Mouse (Mus musculus): ENCODE data around the gene Klk5.

Gene Klk5

GRCm38 (mm10) chr7:43841701-43842100 is at the start of gene Klk5:
Gene Klk5, plus strand, starts transcription at chr7:43841971.
- no peak for DNase-seq (ENCODE audit: low read depth, low spot score)

- DNase-seq (ENCODE audit: low read depth, low spot score), result no peak
Observed at GRCm38 (mm10) chr7:43796355-43796754, 45.4 kb upstream of the Klk5 start.

- DNase-seq (ENCODE audit: low read depth, low spot score), result peak; percentile 82
Observed at GRCm38 (mm10) chr7:43797333-43797769, 44.4 kb upstream of the Klk5 start, which contains the start of gene Klk8. Gene Klk8, plus strand, starts transcription at chr7:43797577.

GRCm38 (mm10) chr7:43797844-43798462 is 43.8 kb upstream of the Klk5 start:
- peak; percentile 70 for DNase-seq (ENCODE audit: low read depth, low spot score)

GRCm38 (mm10) chr7:43799876-43800275 is 41.9 kb upstream of the Klk5 start:
- DNase-seq (ENCODE audit: low read depth, low spot score), result no peak

GRCm38 (mm10) chr7:43810994-43811393 is 30.8 kb upstream of the Klk5 start, which contains the start of gene Klk7:
Gene Klk7, plus strand, starts transcription at chr7:43811294.
- DNase-seq (ENCODE audit: low read depth, low spot score), result no peak

GRCm38 (mm10) chr7:43815211-43815610 is 26.6 kb upstream of the Klk5 start:
- no peak for DNase-seq (ENCODE audit: low read depth, low spot score)

GRCm38 (mm10) chr7:43816746-43817145 is 25.0 kb upstream of the Klk5 start:
- no peak for DNase-seq (ENCODE audit: low read depth, low spot score)

GRCm38 (mm10) chr7:43821581-43821980 is 20.2 kb upstream of the Klk5 start:
- no peak for DNase-seq (ENCODE audit: low read depth, low spot score)

- no peak for DNase-seq (ENCODE audit: low read depth, low spot score)
Observed at GRCm38 (mm10) chr7:43824199-43824598, 17.6 kb upstream of the Klk5 start, which contains the start of gene Klk6. Gene Klk6, plus strand, starts transcription at chr7:43824499.

- DNase-seq (ENCODE audit: low read depth, low spot score), result no peak
Observed at GRCm38 (mm10) chr7:43826056-43826455, 15.7 kb upstream of the Klk5 start.

- DNase-seq (ENCODE audit: low read depth, low spot score), result no peak
Observed at GRCm38 (mm10) chr7:43827706-43828105, 14.1 kb upstream of the Klk5 start.

GRCm38 (mm10) chr7:43829006-43829405 is 12.8 kb upstream of the Klk5 start:
- DNase-seq (ENCODE audit: low read depth, low spot score), result no peak

- no peak for DNase-seq (ENCODE audit: low read depth, low spot score)
Observed at GRCm38 (mm10) chr7:43843801-43844200, 2.0 kb downstream of the Klk5 start.

GRCm38 (mm10) chr7:43851616-43852015 is 9.8 kb downstream of the Klk5 start:
- DNase-seq (ENCODE audit: low read depth, low spot score), result no peak

GRCm38 (mm10) chr7:43854642-43855380 is 13.0 kb downstream of the Klk5 start:
- DNase-seq (ENCODE audit: low read depth, low spot score), result no peak

- no peak for DNase-seq (ENCODE audit: low read depth, low spot score)
Observed at GRCm38 (mm10) chr7:43855709-43856108, 13.9 kb downstream of the Klk5 start.

GRCm38 (mm10) chr7:43856307-43856706 is 14.5 kb downstream of the Klk5 start:
- no peak for DNase-seq (ENCODE audit: low read depth, low spot score)

- DNase-seq (ENCODE audit: low read depth, low spot score), result no peak
Observed at GRCm38 (mm10) chr7:43857501-43857900, 15.7 kb downstream of the Klk5 start.

GRCm38 (mm10) chr7:43860411-43860810 is 18.6 kb downstream of the Klk5 start:
- no peak for DNase-seq (ENCODE audit: low read depth, low spot score)

- no peak for DNase-seq (ENCODE audit: low read depth, low spot score)
Observed at GRCm38 (mm10) chr7:43873237-43873636, 31.5 kb downstream of the Klk5 start.

GRCm38 (mm10) chr7:43873674-43874073 is 31.9 kb downstream of the Klk5 start:
- no peak for DNase-seq (ENCODE audit: low read depth, low spot score)

- DNase-seq (ENCODE audit: low read depth, low spot score), result no peak
Observed at GRCm38 (mm10) chr7:43874868-43875375, 33.2 kb downstream of the Klk5 start.

All from CD4-positive helper T cell, adult 2 months (primary cell).